8 mouse cellular contexts compared by ENCODE assay signal in genomic region chr3:119995781-119996180, GRCm38 (mm10).
DNase-seq lines count a peak whose midpoint lies in the region; ATAC-seq and TF ChIP-seq lines count a peak whose summit lies in the region.

No protein-coding gene starts in this region.

- DNase-seq in forebrain, embryonic 11.5 days (ENCODE audit: low spot score) = no peak
- DNase-seq in forebrain, embryonic 10.5 days (ENCODE audit: extremely low spot score, low spot score) = no peak
- peak; percentile 56 for DNase-seq in urinary bladder, postnatal 14 days (ENCODE audit: low spot score)
- DNase-seq in urinary bladder, adult 2 months (ENCODE audit: low spot score) = no peak
- DNase-seq in heart, postnatal 10 days = peak; percentile 54 to 55
- DNase-seq in stomach, postnatal 0 days (ENCODE audit: low spot score) = peak; percentile 21
- DNase-seq in spleen, postnatal 10 days (ENCODE audit: low spot score in 2 of 2) = no peak

- H3K4me1 ChIP-seq in forebrain, embryonic 11.5 days (replicated peaks; ENCODE audit: control insufficient read depth, insufficient read depth, low read length) = no peaks in the 10 kb centered on the region
- peaks cover 7% of the 10 kb centered on the region for H3K4me1 ChIP-seq in forebrain, embryonic 10.5 days
- peaks cover 15% of the 10 kb centered on the region; the same call in 1 of the 2 replicates for H3K4me1 ChIP-seq in limb, embryonic 13.5 days
- H3K4me1 ChIP-seq in stomach, postnatal 0 days (replicated peaks; ENCODE audit: control insufficient read depth, insufficient read depth) = no peaks in the 10 kb centered on the region

- 0 out of 2 replicates have a peak, but pooled peaks have one; percentile 36 for ATAC-seq in forebrain, embryonic 11.5 days (replicated peaks; ENCODE audit: low FRiP score)
- peak; percentile 51; the same call in 1 of the 2 replicates for ATAC-seq in limb, embryonic 13.5 days (ENCODE audit: low FRiP score, low read depth)
- ATAC-seq in stomach, postnatal 0 days (ENCODE audit: low FRiP score, low TSS enrichment) = peak; percentile 69; the same call in 1 of the 2 replicates

- no peaks in the 10 kb centered on the region for H3K27me3 ChIP-seq in forebrain, embryonic 11.5 days (ENCODE audit: control insufficient read depth, insufficient read depth, low read length)
- H3K27me3 ChIP-seq in forebrain, embryonic 10.5 days (ENCODE audit: poor library complexity, severe bottlenecking) = no peaks in the 10 kb centered on the region
- H3K27me3 ChIP-seq in limb, embryonic 13.5 days = no peaks in the 10 kb centered on the region
- H3K27me3 ChIP-seq in stomach, postnatal 0 days (ENCODE audit: control insufficient read depth, insufficient read depth, low read length) = no peaks in the 10 kb centered on the region

- H3K4me2 ChIP-seq in forebrain, embryonic 11.5 days (ENCODE audit: low read depth, low read length, severe bottlenecking) = no peak overlapping the region
- no peak overlapping the region for H3K4me2 ChIP-seq in limb, embryonic 13.5 days (replicated peaks)
- H3K4me2 ChIP-seq in stomach, postnatal 0 days (replicated peaks; ENCODE audit: low read depth) = no peak overlapping the region

- H3K9ac ChIP-seq in forebrain, embryonic 11.5 days (ENCODE audit: low read length) = no peak overlapping the region
- no peak overlapping the region for H3K9ac ChIP-seq in limb, embryonic 13.5 days
- no peak overlapping the region for H3K9ac ChIP-seq in stomach, postnatal 0 days (ENCODE audit: low read length)

- intact Hi-C loops in heart, postnatal 10 days (cut with DNase I) = no loop called here

- no peak overlapping the region for H3K27ac ChIP-seq in forebrain, embryonic 11.5 days (ENCODE audit: low read depth, low read length)
- H3K27ac ChIP-seq in forebrain, embryonic 10.5 days = no peak overlapping the region
- H3K27ac ChIP-seq in limb, embryonic 13.5 days = no peak overlapping the region
- H3K27ac ChIP-seq in stomach, postnatal 0 days (replicated peaks) = peak overlapping the region; percentile 65

- H3K36me3 ChIP-seq in forebrain, embryonic 11.5 days (ENCODE audit: control insufficient read depth, insufficient read depth, low read length) = no peaks in the 10 kb centered on the region
- no peaks in the 10 kb centered on the region for H3K36me3 ChIP-seq in forebrain, embryonic 10.5 days (replicated peaks)
- H3K36me3 ChIP-seq in limb, embryonic 13.5 days = no peaks in the 10 kb centered on the region
- H3K36me3 ChIP-seq in stomach, postnatal 0 days (ENCODE audit: control insufficient read depth, insufficient read depth, low read length) = no peaks in the 10 kb centered on the region

- H3K4me3 ChIP-seq in forebrain, embryonic 11.5 days (ENCODE audit: low read depth, low read length) = no peak overlapping the region
- H3K4me3 ChIP-seq in forebrain, embryonic 10.5 days = no peak overlapping the region
- no peak overlapping the region for H3K4me3 ChIP-seq in limb, embryonic 13.5 days
- H3K4me3 ChIP-seq in stomach, postnatal 0 days (ENCODE audit: low read depth, low read length) = no peak overlapping the region

- WGBS in forebrain, embryonic 11.5 days = 63% methylated on average over 4 of the region's 4 CpGs
- WGBS in forebrain, embryonic 10.5 days = 70% methylated on average over 4 of the region's 4 CpGs
- WGBS in limb, embryonic 13.5 days = 29% methylated on average over 4 of the region's 4 CpGs
- 40% methylated on average over 4 of the region's 4 CpGs for WGBS in stomach, postnatal 0 days

- no peak for TF ChIP-seq CTCF in stomach, postnatal 0 days (IDR thresholded peaks at IDR 0.05; ENCODE audit: low read depth)

- no peak for TF ChIP-seq EP300 in stomach, postnatal 0 days (optimal IDR thresholded peaks at IDR 0.05)

- no peaks in the 10 kb centered on the region for H3K9me3 ChIP-seq in forebrain, embryonic 11.5 days (ENCODE audit: control insufficient read depth, low read length)
- H3K9me3 ChIP-seq in forebrain, embryonic 10.5 days = no peaks in the 10 kb centered on the region
- H3K9me3 ChIP-seq in limb, embryonic 13.5 days = no peaks in the 10 kb centered on the region
- H3K9me3 ChIP-seq in stomach, postnatal 0 days (ENCODE audit: control insufficient read depth, low read length) = no peaks in the 10 kb centered on the region

Comparison
In these comparisons a context has a peak if more than half of its experiments do, and no peak if none do; other contexts are left out.
1. DNase-seq: peak in urinary bladder, postnatal 14 days (single experiment), heart, postnatal 10 days (2 of 2) and stomach, postnatal 0 days (single experiment); none in forebrain, embryonic 11.5 days (single experiment), forebrain, embryonic 10.5 days (single experiment), urinary bladder, adult 2 months (single experiment) and spleen, postnatal 10 days (0 of 2).
2. Peak in every context shown above with its lines, with median percentiles within 50 percentile points of each other: ATAC-seq.